Mouse (Mus musculus): ENCODE measurements around the gene Arsg. TPM values are rescaled to one million over a fixed set of nuclear protein-coding genes. Genes with fewer than 3 reads are reported as not detected.

The Arsg gene
- total RNA-seq, 1 experiment from 2014 or later: 1.8 TPM

DNA sequence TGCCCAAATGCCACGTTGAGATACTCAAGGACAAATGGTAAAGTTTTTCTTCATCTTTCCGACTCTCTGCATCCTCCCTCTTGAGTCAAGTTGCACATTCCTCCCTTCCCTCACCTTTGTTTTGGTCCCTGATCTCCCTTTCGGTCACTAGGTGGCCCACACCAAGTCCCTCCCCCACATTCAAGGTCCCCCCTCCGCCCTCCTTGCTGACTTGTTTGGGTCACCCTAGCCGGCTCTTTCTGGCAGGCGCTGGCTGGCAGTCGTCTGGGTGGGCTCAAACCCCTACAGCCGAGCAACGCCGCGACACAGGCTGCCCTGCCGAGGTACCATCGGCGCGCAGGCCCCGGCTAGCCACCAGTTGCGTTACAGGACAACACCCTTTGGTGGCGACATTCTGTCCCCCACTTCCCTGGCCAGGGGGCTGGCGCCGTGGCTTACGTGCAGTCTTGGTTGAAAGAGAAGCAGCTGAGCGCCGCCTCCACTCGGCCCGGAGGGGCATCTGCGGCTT is 137.7 kb downstream of the Arsg start:
- peak; percentile 5; the same call in 1 of the 2 replicates for ATAC-seq (replicated peaks; ENCODE audit: low read depth, poor library complexity, severe bottlenecking)

DNA sequence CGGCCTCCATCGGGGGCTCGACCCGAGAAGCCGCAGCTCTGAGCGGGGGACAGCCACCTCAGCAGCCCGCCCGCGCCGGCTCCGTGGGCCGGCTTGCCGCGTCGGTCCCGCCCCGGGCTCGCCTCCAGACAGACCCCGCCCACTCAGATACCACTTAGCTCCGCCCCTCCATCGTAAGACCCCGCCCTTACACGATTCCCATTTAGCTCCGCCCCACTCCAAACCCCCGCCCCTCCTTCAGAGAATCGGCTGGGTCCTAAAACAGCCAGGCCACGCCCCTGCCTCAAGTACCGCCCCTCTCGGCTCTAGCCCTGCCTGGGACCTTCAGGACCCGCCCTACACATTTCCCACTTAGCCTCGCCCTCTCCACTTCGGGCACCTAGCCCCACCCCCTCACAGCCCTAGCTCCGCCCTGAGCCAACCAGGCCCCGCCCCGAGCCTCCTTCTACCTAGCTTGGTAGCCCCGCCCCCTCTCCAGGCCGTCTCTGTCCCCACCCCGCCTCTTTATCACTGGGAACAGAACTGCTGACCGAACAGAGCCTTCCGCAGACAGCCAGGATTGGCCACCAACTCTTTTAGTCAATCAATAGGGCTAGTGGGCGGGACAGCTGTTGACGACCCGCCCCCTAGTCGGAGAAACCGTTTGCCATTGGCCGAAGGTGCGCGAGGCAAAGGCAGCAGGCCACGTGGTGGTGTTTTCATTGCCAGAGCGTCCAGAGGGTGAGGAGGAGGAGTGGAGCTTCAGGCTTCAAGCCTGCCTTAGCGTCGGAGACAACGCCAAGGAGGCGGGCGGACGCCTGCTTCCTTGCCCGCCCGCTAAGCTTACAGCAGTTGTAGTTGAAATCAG is 138.4 kb downstream of the Arsg start, which contains the start of gene Wipi1:
TSS of gene Wipi1 (minus strand) at position 665 of the 847 bp plus-strand sequence.
- ATAC-seq (replicated peaks; ENCODE audit: low read depth, poor library complexity, severe bottlenecking): peak; percentile 83

DNA sequence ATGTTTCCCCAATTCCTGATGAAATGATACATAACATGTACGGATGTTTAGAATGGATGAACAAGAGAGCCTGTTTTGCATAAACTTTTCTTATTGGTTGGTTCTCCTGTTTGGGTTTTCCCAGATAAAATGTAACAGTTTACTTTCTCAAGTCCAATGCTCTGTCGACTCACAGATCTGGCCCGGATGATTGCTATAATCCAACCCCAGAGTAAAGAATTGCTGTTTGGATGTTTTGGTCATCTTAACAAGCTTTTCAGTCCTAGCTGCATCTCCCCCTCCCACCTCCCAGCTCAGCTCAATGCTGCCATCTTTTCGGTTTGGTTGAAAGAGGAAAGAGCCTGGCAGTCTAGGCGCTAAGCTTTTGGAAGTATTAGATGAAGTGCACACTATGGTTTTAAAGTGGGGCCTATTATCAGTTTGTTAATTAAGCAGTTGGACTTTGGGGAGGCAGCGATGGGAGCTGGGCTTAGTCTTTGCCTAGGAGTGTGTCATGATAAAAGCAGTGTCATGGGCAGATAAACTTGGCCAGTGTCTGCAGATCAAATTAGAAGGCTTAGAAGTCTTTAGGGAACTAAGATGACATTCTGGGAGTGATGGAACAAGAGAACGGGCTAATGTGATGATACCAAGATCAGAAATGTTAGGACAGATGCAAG is 139.8 kb downstream of the Arsg start:
- ATAC-seq (replicated peaks; ENCODE audit: low read depth, poor library complexity, severe bottlenecking): no peak

DNA sequence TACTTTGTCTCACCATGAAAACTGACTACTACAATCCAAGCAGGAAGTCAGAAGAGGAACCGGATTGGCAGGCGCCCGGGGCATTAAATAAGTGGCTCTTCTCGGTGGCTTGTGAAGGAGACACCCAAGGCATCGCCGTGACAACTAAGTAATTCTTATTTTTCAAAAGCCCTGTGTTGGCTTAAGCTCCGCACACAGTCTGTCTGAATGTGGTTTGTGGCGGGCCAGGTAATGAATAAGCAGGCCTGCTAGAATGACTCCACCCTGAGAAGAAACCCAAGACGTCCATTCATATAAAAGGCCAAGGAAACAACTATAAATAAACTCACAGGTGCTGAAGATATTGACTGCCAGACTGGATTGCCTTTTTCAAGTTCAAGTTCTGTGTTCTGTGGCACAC is 142.1 kb downstream of the Arsg start:
- ATAC-seq (replicated peaks; ENCODE audit: low read depth, poor library complexity, severe bottlenecking): no peak

DNA sequence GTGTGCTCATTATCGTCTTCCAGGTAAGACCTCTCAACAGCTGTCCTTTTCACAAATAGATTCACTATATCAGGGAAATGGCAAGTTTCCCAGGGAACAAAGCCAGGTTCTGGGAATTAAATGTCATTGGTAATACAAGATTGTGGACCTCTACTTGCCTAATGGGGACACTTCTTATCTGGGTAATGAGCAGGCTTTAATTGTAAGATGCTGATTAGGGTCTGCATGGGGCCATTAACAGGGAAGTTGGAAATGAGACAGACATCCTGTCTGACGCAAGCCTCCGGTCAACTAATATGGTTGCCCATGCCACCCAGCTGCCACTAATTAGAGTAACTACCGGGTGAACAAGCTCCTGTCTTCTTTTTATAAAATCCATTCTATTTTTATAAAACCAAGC is 143.2 kb downstream of the Arsg start:
- no peak for ATAC-seq (replicated peaks; ENCODE audit: low read depth, poor library complexity, severe bottlenecking)

DNA sequence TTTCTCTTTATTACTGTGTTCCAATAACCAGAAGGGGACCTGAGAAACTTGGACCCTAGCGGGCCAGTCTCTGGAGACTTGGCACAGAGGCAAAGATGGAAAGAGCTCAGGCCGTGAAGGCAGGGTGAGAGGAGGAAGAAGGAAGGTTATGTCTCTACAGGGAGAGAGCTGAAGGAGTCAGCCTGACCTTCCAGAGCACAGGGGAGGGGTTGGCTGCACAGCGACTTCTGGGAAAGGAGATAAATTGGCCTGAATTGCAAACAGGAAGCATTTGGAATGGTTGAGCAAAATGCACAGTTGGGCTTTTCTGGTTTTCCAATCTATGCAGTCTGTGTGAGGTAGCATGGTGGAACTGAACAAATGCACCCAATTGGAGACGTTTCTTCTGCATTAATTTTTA is 143.6 kb downstream of the Arsg start:
- no peak for ATAC-seq (replicated peaks; ENCODE audit: low read depth, poor library complexity, severe bottlenecking)

DNA sequence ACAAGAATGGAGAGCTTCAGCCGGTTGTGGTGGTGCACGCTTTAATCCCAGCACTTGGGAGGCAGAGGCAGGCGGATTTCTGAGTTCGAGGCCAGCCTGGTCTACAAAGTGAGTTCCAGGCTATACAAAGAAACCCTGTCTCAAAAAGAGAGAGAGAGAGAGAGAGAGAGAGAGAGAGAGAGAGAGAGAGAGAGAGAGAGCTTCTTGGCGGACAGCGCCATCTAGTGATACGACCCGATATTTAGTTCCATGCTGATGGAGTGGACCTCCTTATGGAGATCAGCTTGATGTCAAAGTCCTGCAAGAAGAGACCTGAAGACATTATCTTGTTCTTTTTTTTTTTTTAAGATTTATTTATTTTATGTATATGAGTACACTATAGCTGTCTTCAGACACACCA is 145.9 kb downstream of the Arsg start:
- peak; percentile 47; the same call in 1 of the 2 replicates for ATAC-seq (replicated peaks; ENCODE audit: low read depth, poor library complexity, severe bottlenecking)

DNA sequence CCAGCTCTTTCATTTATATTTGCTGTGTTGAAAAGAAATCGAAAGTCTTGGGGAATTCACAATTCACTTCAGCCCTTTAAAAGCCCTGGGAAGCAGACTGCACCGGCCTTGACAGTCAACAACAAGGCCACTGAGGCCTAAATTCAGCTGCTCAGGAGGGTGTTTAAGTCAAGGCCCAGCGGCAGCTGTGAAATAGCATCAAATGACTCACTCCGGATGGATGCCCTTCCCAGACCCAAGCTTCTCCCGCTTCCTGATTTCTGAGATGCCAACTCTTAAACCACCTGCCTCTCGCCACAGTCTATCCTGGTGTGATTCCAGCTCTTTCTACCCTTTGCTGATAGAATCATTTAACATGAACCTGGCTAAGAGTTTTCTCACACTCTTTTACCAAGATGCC is 147.2 kb downstream of the Arsg start:
- no peak for ATAC-seq (replicated peaks; ENCODE audit: low read depth, poor library complexity, severe bottlenecking)

DNA sequence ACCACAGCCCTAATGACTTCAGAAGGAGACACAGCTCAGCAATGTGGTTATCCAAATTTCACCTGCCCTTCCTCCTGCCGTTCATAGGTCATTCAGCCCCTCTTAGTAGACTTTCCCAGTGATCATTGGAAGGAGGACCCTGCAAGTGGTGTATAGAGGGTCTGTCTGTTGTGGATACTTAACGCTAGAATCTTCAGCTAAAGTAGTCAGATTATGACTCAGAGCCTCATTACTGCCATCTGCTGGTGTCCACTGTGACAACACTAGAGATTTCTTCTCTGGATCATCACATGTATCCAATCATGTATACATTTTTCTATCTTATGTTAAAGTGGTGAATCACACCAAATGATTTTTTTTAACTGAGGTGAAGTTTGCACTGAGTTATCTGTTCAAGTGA is 148.0 kb downstream of the Arsg start:
- ATAC-seq (replicated peaks; ENCODE audit: low read depth, poor library complexity, severe bottlenecking): peak; percentile 70

DNA sequence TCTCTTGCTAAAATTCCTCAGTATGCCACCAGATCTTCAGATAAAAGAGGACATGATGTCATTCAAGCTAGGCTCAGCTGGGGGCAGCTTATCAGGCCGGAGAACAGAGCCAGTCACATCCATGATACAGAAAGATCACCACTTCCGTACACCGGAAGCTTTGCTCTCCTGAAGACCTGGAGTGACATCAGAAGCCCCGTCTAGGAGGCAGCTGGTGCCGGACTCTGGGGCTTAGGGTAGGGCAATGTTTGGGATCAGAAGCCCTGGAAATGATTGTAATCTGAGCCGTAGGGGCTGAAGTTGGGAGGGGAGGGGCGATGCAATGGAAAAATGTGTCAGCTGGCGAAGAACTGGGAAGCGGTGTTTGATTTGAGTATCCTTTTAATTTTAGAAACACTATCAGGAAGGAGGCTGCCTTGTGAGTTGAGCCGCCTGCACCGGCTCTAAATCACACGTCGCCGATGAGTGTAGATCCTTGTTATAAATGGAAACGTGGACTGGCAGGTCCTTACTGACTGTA is 149.4 kb downstream of the Arsg start:
- peak; percentile 79 for ATAC-seq (replicated peaks; ENCODE audit: low read depth, poor library complexity, severe bottlenecking)

Other genes starting within 250 kb of the Arsg start
- 0.10 and 0.14 TPM in 2 replicates for gene Rgs9, start 175.2 kb upstream of the Arsg start, total RNA-seq (2017)
- 43.8 and 49.6 TPM in 2 replicates for gene Gna13, start 110.5 kb upstream of the Arsg start, total RNA-seq (2017)
- gene 9930022D16Rik, start 59.5 kb upstream of the Arsg start, total RNA-seq (2017): 0.58 TPM in 1 of 2 replicates, not detected in the other
- 50.8 and 62.2 TPM in 2 replicates for gene Amz2, start 47.4 kb upstream of the Arsg start, total RNA-seq (2017)
- gene Slc16a6, start 224 bp downstream of the Arsg start, total RNA-seq (2017): 11.5 and 12.8 TPM in 2 replicates
- gene Wipi1, start 138.6 kb downstream of the Arsg start, total RNA-seq (2017): 1.9 and 5.7 TPM in 2 replicates
- 93.1 and 123 TPM in 2 replicates for gene Prkar1a, start 176.0 kb downstream of the Arsg start, total RNA-seq (2017)
- gene Fam20a, start 248.9 kb downstream of the Arsg start, total RNA-seq (2017): not detected in 2 replicates

Measured in common myeloid progenitor, adult 5-6 weeks (primary cell).